Mouse (Mus musculus): ENCODE data around the gene Nabp1.

DNA sequence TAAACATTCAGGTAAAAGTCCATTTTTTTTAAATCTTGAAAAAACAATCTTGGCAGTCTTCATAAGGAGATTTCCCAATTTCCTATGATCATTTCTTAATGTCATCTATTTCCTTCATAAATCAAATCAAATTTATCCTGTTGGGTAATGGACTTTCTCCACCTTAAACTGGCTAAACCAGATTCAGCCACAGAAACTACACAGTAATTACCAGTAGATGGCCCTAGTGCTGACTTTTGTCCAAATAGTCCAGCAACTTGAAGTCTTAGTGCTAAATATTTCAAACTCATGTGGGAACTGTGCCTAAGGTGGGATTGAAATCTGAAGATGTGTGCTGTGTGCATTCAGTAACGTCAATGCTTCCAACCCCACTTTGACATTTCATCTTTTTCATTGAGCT is 11.8 kb downstream of the Nabp1 start:
- peak; percentile 14; the same call in 1 of the 2 replicates for TF ChIP-seq CTCF (IDR thresholded peaks at IDR 0.05; ENCODE audit: insufficient read depth, low read length)
- no peak for TF ChIP-seq POLR2A (IDR thresholded peaks at IDR 0.05; ENCODE audit: borderline replicate concordance, extremely low read depth, low read depth, low read length)
